Mouse (Mus musculus) hindbrain, embryonic 10.5 days (tissue): ENCODE data around the gene Smo. TPM values are rescaled to one million over a fixed set of nuclear protein-coding genes. Genes with fewer than 3 reads are reported as not detected.

Experiments
- DNase-seq: peaks from one replicate; pipeline ENCODE4 v3.0.0-alpha.2; 2017; ENCODE audit warnings: low spot score
- H3K27ac ChIP-seq: fragments of 300-500 bp; sonication (generic); 2 replicates; pipeline ENCODE4 v1.5.1; 2016; ENCODE audit warnings: mild to moderate bottlenecking, moderate library complexity
- H3K27me3 ChIP-seq: fragments of 300-500 bp; sonication (generic); 2 replicates; pipeline ENCODE4 v1.6.1; 2016; ENCODE audit warnings: mild to moderate bottlenecking; ENCODE audit not compliant: poor library complexity, insufficient read depth, severe bottlenecking
- H3K36me3 ChIP-seq: fragments of 300-500 bp; sonication (generic); 2 replicates; pipeline ENCODE4 v1.6.1; 2016; ENCODE audit warnings: mild to moderate bottlenecking, moderate library complexity
- H3K4me1 ChIP-seq: fragments of 300-500 bp; sonication (generic); replicated peaks from 2 replicates; pipeline ENCODE4 v1.6.1; 2016; ENCODE audit warnings: mild to moderate bottlenecking
- H3K4me3 ChIP-seq: fragments of 300-500 bp; sonication (generic); 2 replicates; pipeline ENCODE4 v1.5.1; 2016; ENCODE audit warnings: mild to moderate bottlenecking, moderate library complexity
- H3K9me3 ChIP-seq: fragments of 300-500 bp; sonication (generic); 2 replicates; pipeline ENCODE4 v1.6.1; 2016; ENCODE audit warnings: mild to moderate bottlenecking, moderate library complexity
- WGBS: fragments of 180-500 bp; shearing (Covaris S2); methylation state at CpG from one replicate; pipeline ENCODE4 v1.1.7; 2016; 5-methylcytosine and 5-hydroxymethylcytosine counted together
- polyA plus RNA-seq: library from polyadenylated mRNA; unstranded; fragments of >200 nt; fragmentation: Nextera tagmentation; extraction: Ambion mirVana; gene quantifications from 2 replicates; pipeline ENCODE4 v1.2.1, GENCODE M21; 2016

The Smo gene
- polyA plus RNA-seq = 50.3 and 50.4 TPM in 2 replicates

- H3K36me3 ChIP-seq = peaks cover 25% of the 10 kb centered on the region
- no peaks in the 10 kb centered on the region for H3K9me3 ChIP-seq
- DNase-seq = peak; percentile 93
- H3K4me3 ChIP-seq = peak within 1 kb of the TSS; percentile 94
- WGBS = 1% methylated on average over 25 of the region's 30 CpGs
- peak within 1 kb of the TSS; percentile 100 for H3K27ac ChIP-seq
- no peaks in the 10 kb centered on the region for H3K27me3 ChIP-seq
- peaks cover 36% of the 10 kb centered on the region for H3K4me1 ChIP-seq
Measured at GRCm38 (mm10) chr6:29735336-29735688, at the start of gene Smo. TSS of gene Smo (plus strand) at chr6:29735503.

DNA sequence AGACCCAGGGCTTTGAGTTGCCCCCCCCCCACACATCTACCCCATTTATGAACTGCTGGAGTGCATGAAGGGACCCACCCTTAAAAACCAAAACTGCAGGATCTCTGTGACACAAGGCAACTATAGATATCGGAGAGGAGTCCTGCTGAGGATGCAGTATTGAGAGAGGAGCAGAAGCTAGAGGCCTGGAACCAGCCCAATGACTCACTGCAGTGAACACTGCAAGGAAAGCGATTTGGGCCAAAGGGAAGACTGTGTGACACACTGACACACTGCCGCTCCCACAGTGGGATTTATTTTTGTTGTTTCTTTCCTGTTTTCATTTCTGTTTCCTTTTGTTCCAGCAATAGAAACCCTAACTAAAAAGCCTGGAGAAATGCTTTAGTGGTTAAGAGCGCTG lies 49.4 kb upstream of the Smo start:
- Histone ChIP-seq H3K27me3 (peaks cover 5% of the 10 kb centered on the region; the same call in 1 of the 2 replicates), H3K9me3 (no peaks in the 10 kb centered on the region), H3K4me1 (0 out of 2 replicates have a peak, but pooled peaks cover 4% of the 10 kb centered on the region), H3K4me3 (no peak overlapping the region), H3K27ac (no peak overlapping the region), H3K36me3 (no peaks in the 10 kb centered on the region)
- DNase-seq = no peak
- WGBS = 85% methylated on average over 4 of the region's 4 CpGs

GRCm38 (mm10) chr6:29689458-29689857 lies 45.8 kb upstream of the Smo start:
- Histone ChIP-seq H3K27ac (no peak overlapping the region), H3K27me3 (peaks cover 38% of the 10 kb centered on the region), H3K36me3 (no peaks in the 10 kb centered on the region), H3K9me3 (no peaks in the 10 kb centered on the region), H3K4me1 (peaks cover 13% of the 10 kb centered on the region), H3K4me3 (no peak overlapping the region)
- 79% methylated on average over 8 of the region's 8 CpGs for whole genome bisulfite sequencing
- DNase-seq = no peak

DNA sequence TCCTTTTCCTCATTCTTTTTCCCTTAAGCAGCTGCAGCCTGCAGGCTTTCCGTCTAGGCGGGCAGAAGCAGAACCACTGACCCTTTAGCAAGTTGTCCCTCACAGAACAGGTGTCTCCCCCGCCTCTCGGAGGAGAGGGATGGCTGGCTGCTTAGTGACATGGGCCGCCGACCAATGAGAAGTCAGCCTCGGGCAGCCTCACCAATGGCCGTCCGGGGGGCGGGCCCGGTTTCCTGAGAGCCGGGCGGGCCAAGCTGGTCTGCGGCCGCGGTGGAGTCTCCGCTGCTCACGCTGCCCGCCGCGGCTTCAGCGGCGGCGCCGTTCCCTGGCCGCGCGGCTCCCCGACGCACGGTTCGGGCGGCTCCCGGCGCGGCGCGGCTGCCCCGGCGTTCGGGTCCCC lies 41.4 kb upstream of the Smo start, which contains the start of gene Tspan33:
Tspan33 (plus strand) TSS at position 270 of the 400 bp plus-strand sequence.
- Histone ChIP-seq H3K27ac (peak within 1 kb of the TSS; percentile 89), H3K36me3 (no peaks in the 10 kb centered on the region), H3K4me1 (peaks cover 20% of the 10 kb centered on the region), H3K9me3 (no peaks in the 10 kb centered on the region), H3K4me3 (peak within 1 kb of the TSS; percentile 91), H3K27me3 (peaks cover 61% of the 10 kb centered on the region)
- under 1% methylated on average over 41 of the region's 41 CpGs for WGBS
- peak; percentile 93 for DNase-seq

DNA sequence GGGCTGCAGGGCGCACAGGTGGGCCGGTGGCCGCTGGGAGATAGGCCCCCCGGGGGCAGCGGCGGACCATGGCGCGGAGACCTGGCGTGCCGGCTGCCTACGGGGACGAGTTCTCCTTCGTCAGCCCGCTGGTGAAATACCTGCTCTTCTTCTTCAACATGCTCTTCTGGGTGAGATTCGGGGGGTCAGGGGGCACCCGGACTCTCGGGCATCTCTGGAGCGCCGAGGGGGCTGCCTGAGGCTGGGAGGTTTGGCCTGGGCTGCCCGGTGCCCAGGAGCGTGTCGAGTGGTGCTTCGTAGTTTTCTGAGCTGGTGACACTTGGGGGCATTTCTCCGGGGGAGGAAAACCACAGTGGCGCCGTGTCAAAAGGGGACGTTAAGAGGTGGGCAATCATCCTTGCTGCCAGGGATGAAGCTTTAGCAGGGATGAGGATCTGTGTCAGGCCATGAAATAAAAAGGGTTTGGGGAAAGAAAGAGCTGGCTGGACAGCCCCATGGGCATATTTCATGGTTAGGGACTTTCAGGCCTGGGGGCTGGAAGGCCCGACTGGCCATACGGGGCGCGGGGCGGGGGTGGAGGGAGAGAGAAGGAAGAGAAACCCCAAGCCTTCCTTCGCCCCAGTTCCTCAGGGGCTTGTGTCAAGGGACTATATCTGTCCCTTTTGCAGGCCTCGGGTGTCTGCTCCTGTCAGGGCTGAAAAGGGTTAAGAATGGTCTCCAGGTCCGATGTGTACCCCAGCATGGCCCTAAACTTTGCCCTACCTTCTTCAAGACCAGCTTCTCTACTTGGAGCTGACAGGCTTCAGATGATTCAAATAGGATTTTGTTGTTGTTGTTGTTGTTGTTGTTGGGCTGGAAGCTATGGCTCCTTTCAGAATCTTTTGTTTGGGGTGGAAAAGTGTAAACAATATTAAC lies 40.7 kb upstream of the Smo start:
- H3K9me3 ChIP-seq = no peaks in the 10 kb centered on the region
- H3K4me3 ChIP-seq = peak overlapping the region; percentile 91
- H3K4me1 ChIP-seq = peaks cover 20% of the 10 kb centered on the region
- H3K36me3 ChIP-seq = no peaks in the 10 kb centered on the region
- H3K27ac ChIP-seq = peak overlapping the region; percentile 89
- 4% methylated on average over 35 of the region's 35 CpGs for WGBS
- peak; percentile 22 for DNase-seq
- peaks cover 61% of the 10 kb centered on the region for H3K27me3 ChIP-seq

GRCm38 (mm10) chr6:29695290-29695674 lies 40.0 kb upstream of the Smo start:
- no peaks in the 10 kb centered on the region for H3K36me3 ChIP-seq
- no peak for DNase-seq
- H3K27me3 ChIP-seq = peaks cover 61% of the 10 kb centered on the region
- peak overlapping the region; percentile 89; the same call in 1 of the 2 replicates for H3K27ac ChIP-seq
- no peaks in the 10 kb centered on the region for H3K9me3 ChIP-seq
- peaks cover 20% of the 10 kb centered on the region for H3K4me1 ChIP-seq
- 42% methylated on average over 3 of the region's 3 CpGs for WGBS
- peak overlapping the region; percentile 91 for H3K4me3 ChIP-seq

DNA sequence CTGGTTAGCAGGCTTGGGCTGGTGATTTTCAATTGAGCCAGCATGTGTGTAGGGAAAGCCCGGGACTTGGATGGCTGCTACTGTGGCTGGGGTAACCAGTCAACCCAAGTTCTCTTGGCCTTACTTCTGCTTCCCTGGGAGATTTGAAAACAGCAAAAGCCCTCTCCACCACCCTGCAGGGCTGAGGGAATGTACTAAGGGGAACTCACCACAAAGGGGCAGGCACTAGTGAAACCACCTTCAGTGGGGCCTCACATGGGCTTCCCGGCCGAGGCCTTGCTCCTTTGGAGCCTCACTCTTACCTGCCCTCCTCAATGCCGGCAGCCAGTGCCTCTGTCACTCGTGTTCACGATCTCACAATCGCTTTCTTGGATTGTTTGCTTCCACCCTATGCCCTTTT lies 39.3 kb upstream of the Smo start:
- Histone ChIP-seq H3K4me3 (peak overlapping the region; percentile 2; the same call in 1 of the 2 replicates), H3K9me3 (no peaks in the 10 kb centered on the region), H3K27ac (0 out of 2 replicates have a peak overlapping the region, but pooled peaks have one; percentile 89), H3K27me3 (peaks cover 58% of the 10 kb centered on the region), H3K36me3 (no peaks in the 10 kb centered on the region), H3K4me1 (peaks cover 21% of the 10 kb centered on the region)
- 78% methylated on average over 7 of the region's 7 CpGs for WGBS
- DNase-seq = no peak

DNA sequence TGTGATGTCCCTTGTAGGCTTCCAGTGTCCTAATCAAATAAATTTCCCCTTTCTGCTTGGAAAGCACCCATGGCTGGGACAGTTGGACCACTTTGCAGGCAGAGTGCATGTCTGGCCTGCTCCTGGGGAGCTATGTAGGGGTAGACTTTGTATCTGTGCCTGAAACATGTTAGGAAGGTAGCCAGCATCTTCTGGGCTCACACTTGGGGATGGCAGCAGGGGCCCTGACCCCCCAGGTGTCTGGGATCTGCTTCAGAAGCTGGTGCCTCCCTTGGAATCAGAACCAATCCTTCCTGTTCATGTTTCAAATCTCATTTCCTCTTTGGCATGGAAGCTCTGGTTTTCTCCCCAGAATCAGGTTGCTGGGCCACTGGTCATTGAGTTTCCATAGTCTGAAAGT lies 38.2 kb upstream of the Smo start:
- DNase-seq = no peak
- peak overlapping the region; percentile 40; the same call in 1 of the 2 replicates for H3K27ac ChIP-seq
- no peak overlapping the region for H3K4me3 ChIP-seq
- no peaks in the 10 kb centered on the region for H3K9me3 ChIP-seq
- peaks cover 23% of the 10 kb centered on the region for H3K4me1 ChIP-seq
- no peaks in the 10 kb centered on the region for H3K36me3 ChIP-seq
- H3K27me3 ChIP-seq = peaks cover 47% of the 10 kb centered on the region

DNA sequence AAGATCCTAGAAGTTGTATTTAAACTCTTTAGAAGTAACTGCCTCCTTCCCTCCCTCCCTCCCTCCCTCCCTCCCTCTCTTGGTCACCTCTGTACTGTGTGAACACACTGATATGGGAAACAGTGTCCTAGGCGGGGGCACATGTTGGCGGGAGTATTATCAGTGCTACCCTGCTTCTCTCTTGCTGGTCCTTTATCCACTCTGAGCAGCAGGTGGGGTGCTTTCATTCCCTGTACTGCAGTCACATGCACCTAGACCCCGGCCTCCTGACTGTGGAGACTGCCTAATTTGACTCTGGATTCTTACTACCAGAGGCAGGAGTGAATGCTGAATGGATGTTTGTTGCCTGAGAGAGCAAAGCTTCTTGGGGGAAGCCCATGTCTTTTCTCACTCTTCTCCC lies 37.8 kb upstream of the Smo start:
- H3K27ac ChIP-seq = no peak overlapping the region
- 48% methylated on average over 3 of the region's 3 CpGs for WGBS

DNA sequence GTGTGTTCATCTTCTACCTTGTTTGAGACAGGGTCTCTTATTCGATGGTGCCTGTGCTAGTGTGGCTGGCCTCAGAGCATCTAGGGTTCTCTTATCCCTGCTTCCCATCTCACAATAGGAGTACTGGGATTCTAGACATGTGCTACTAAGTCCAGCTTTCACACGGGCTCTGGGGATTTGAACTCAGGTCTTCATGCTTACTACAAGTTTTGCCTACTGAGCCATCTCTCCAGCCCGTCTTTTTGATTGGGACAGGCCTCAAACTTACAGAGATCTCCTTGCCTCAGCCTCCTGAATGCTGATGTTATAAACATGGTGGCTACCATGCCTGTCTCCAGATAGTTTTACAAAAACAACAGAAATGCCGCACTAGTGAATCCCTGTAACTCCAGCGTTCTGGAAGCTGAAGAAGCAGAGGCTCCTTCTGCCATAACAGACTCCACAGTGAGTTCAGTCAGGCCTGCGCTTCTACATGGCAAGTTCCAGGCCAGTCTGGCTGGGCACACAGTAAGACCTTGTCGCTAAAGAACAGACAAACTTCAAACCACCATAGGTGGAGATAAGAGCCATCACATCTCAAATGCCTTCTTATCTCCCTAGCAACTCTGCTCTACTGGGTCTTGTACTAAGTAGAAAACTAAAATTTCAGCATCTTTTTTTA lies 36.1 kb upstream of the Smo start:
- Histone ChIP-seq H3K36me3 (no peaks in the 10 kb centered on the region), H3K27ac (no peak overlapping the region), H3K9me3 (no peaks in the 10 kb centered on the region), H3K27me3 (peaks cover 28% of the 10 kb centered on the region), H3K4me3 (no peak overlapping the region), H3K4me1 (peaks cover 17% of the 10 kb centered on the region)
- no peak for DNase-seq
- WGBS = 94% methylated on average over 7 of the region's 7 CpGs

More for the DNA sequence above, 37.8 kb upstream of the Smo start:
- Histone ChIP-seq H3K36me3 (no peaks in the 10 kb centered on the region), H3K9me3 (no peaks in the 10 kb centered on the region), H3K4me1 (peaks cover 23% of the 10 kb centered on the region), H3K27me3 (peaks cover 43% of the 10 kb centered on the region), H3K4me3 (no peak overlapping the region)
- DNase-seq = no peak

GRCm38 (mm10) chr6:29701051-29701450 lies 34.3 kb upstream of the Smo start:
- Histone ChIP-seq H3K27me3 (peaks cover 11% of the 10 kb centered on the region; the same call in 1 of the 2 replicates), H3K27ac (0 out of 2 replicates have a peak overlapping the region, but pooled peaks have one; percentile 26), H3K4me3 (no peak overlapping the region), H3K36me3 (no peaks in the 10 kb centered on the region), H3K4me1 (0 out of 2 replicates have a peak, but pooled peaks cover 5% of the 10 kb centered on the region), H3K9me3 (no peaks in the 10 kb centered on the region)
- DNase-seq = no peak
- 72% methylated on average over 6 of the region's 6 CpGs for WGBS

GRCm38 (mm10) chr6:29702126-29702525 lies 33.2 kb upstream of the Smo start:
- no peak overlapping the region for H3K27ac ChIP-seq
- no peaks in the 10 kb centered on the region for H3K9me3 ChIP-seq
- no peak overlapping the region for H3K4me3 ChIP-seq
- peaks cover 9% of the 10 kb centered on the region; the same call in 1 of the 2 replicates for H3K4me1 ChIP-seq
- no peak for DNase-seq
- H3K36me3 ChIP-seq = no peaks in the 10 kb centered on the region
- H3K27me3 ChIP-seq = peaks cover 6% of the 10 kb centered on the region; the same call in 1 of the 2 replicates
- WGBS = 84% methylated on average over 3 of the region's 3 CpGs

GRCm38 (mm10) chr6:29704143-29704542 lies 31.2 kb upstream of the Smo start:
- Histone ChIP-seq H3K27me3 (no peaks in the 10 kb centered on the region), H3K27ac (no peak overlapping the region), H3K36me3 (no peaks in the 10 kb centered on the region), H3K4me1 (peaks cover 25% of the 10 kb centered on the region), H3K4me3 (no peak overlapping the region), H3K9me3 (no peaks in the 10 kb centered on the region)
- no peak for DNase-seq
- WGBS = 88% methylated on average over 5 of the region's 5 CpGs
